Comparison of ENCODE assay signal across 8 mouse cellular contexts in genomic region chr15:79108421-79109320, GRCm38 (mm10). TPM values are rescaled to one million over a fixed set of nuclear protein-coding genes. Genes with fewer than 3 reads are reported as not detected.
DNase-seq lines count a peak whose midpoint lies in the region; ATAC-seq and TF ChIP-seq lines count a peak whose summit lies in the region.

TSS of gene Micall1 (plus strand) at chr15:79108898.

- peaks cover 34% of the 10 kb centered on the region for H3K4me1 ChIP-seq in forebrain, embryonic 15.5 days
- H3K4me1 ChIP-seq in lung, embryonic 15.5 days, result peaks cover 32% of the 10 kb centered on the region
- peaks cover 18% of the 10 kb centered on the region for H3K4me1 ChIP-seq in olfactory bulb, adult 2 months (ENCODE audit: control insufficient read depth, insufficient read depth, low read length)

- H3K4me2 ChIP-seq in forebrain, embryonic 15.5 days (replicated peaks), result peak within 1 kb of the TSS; percentile 98
- peak within 1 kb of the TSS; percentile 98 for H3K4me2 ChIP-seq in lung, embryonic 15.5 days

- peak; percentile 78 for ATAC-seq in forebrain, embryonic 15.5 days (replicated peaks)
- ATAC-seq in lung, embryonic 15.5 days (ENCODE audit: borderline replicate concordance, extremely low read depth, low FRiP score, low TSS enrichment), result peak; percentile 83

- WGBS in forebrain, embryonic 15.5 days, result under 1% methylated on average over 74 of the region's 85 CpGs
- WGBS in lung, embryonic 15.5 days, result under 1% methylated on average over 76 of the region's 85 CpGs
- under 1% methylated on average over 75 of the region's 85 CpGs for WGBS in olfactory bulb, adult 2 months

- H3K4me3 ChIP-seq in forebrain, embryonic 15.5 days, result peak within 1 kb of the TSS; percentile 97
- peak within 1 kb of the TSS; percentile 91 for H3K4me3 ChIP-seq in lung, embryonic 15.5 days
- peak within 1 kb of the TSS; percentile 80 for H3K4me3 ChIP-seq in olfactory bulb, adult 2 months (ENCODE audit: insufficient read depth, low read depth, low read length)

- peak; percentile 50 for DNase-seq in ES-CJ7 (ENCODE audit: low read depth, low spot score)
- peak; percentile 25 for DNase-seq in c-Kit-positive CD71-negative TER-119-negative erythroid progenitor cells, embryonic 14.5 days (ENCODE audit: low read depth)
- peak; percentile 76 to 83 for DNase-seq in heart, postnatal 36 days
- peak in 1 of 2 experiments; percentile 48 for DNase-seq in layer of hippocampus, adult 18-20 months (ENCODE audit: low spot score in 2 of 2)
- peak; percentile 81 for DNase-seq in thymus, postnatal 4 days

- no peak for TF ChIP-seq POLR2A in olfactory bulb, adult 2 months (IDR thresholded peaks at IDR 0.05; ENCODE audit: insufficient read depth, low read depth, low read length)

- no peaks in the 10 kb centered on the region for H3K36me3 ChIP-seq in forebrain, embryonic 15.5 days
- H3K36me3 ChIP-seq in lung, embryonic 15.5 days, result no peaks in the 10 kb centered on the region

- H3K27ac ChIP-seq in forebrain, embryonic 15.5 days (replicated peaks), result peak within 1 kb of the TSS; percentile 43; the same call in 1 of the 2 replicates
- peak within 1 kb of the TSS; percentile 83 for H3K27ac ChIP-seq in lung, embryonic 15.5 days
- H3K27ac ChIP-seq in olfactory bulb, adult 2 months (ENCODE audit: insufficient read depth, low read depth, low read length), result peak within 1 kb of the TSS; percentile 34

- H3K9ac ChIP-seq in forebrain, embryonic 15.5 days (replicated peaks), result peak within 1 kb of the TSS; percentile 94
- H3K9ac ChIP-seq in lung, embryonic 15.5 days, result peak within 1 kb of the TSS; percentile 86

- intact Hi-C loops in heart, postnatal 36 days (cut with DNase I), result no loop called here

- no peak for TF ChIP-seq CTCF in olfactory bulb, adult 2 months (IDR thresholded peaks at IDR 0.05; ENCODE audit: insufficient read depth, low read depth, low read length)

- no peaks in the 10 kb centered on the region for H3K27me3 ChIP-seq in forebrain, embryonic 15.5 days
- H3K27me3 ChIP-seq in lung, embryonic 15.5 days, result no peaks in the 10 kb centered on the region

- no peaks in the 10 kb centered on the region for H3K9me3 ChIP-seq in forebrain, embryonic 15.5 days
- H3K9me3 ChIP-seq in lung, embryonic 15.5 days, result no peaks in the 10 kb centered on the region

RNA-seq across cellular contexts. Expression of gene Micall1, which starts in this region (rescaled TPM):
- 8.0 and 9.7 TPM in 2 replicates for polyA plus RNA-seq in forebrain, embryonic 15.5 days (2015; fragmentation: Nextera tagmentation; extraction: Ambion mirVana)
- total RNA-seq in heart, postnatal 36 days (2021), result 10 to 100 TPM; 39.0 to 50.1 TPM
- total RNA-seq in layer of hippocampus, adult 18-20 months (2021), result 10 to 100 TPM; 33.9 to 35.3 TPM
- polyA plus RNA-seq in lung, embryonic 15.5 days (2015; fragmentation: Nextera tagmentation; extraction: Ambion mirVana), result 7.5 and 8.8 TPM in 2 replicates
- 70.4 TPM in 1 of 2 replicates, not detected in the other for polyA plus RNA-seq in olfactory bulb, adult 2 months (2012; ENCODE audit: insufficient read depth, insufficient read length, low replicate concordance, missing spikeins)
